Mouse (Mus musculus): ENCODE results near the gene Wfdc1.

The Wfdc1 gene

GRCm38 (mm10) chr8:119697163-119697562 lies 31.0 kb downstream of the Wfdc1 start:
- DNase-seq: no peak

GRCm38 (mm10) chr8:119698960-119699359 lies 32.8 kb downstream of the Wfdc1 start:
- DNase-seq: peak; percentile 40 to 74

- DNase-seq: no peak
These were observed 33.5 kb downstream of the Wfdc1 start, which contains the start of gene Atp2c2 for GRCm38 (mm10) chr8:119699549-119700134. Gene Atp2c2 (plus strand): TSS chr8:119700009.

GRCm38 (mm10) chr8:119702965-119703364 lies 36.8 kb downstream of the Wfdc1 start:
- no peak for DNase-seq

GRCm38 (mm10) chr8:119707146-119707545 lies 41.0 kb downstream of the Wfdc1 start:
- DNase-seq: no peak

GRCm38 (mm10) chr8:119708471-119708870 lies 42.3 kb downstream of the Wfdc1 start:
- DNase-seq: no peak

GRCm38 (mm10) chr8:119708878-119709702 lies 42.9 kb downstream of the Wfdc1 start:
- no peak for DNase-seq

- no peak for DNase-seq
These were observed 43.5 kb downstream of the Wfdc1 start for GRCm38 (mm10) chr8:119709703-119710093.

- DNase-seq: no peak
These were observed 46.1 kb downstream of the Wfdc1 start for GRCm38 (mm10) chr8:119712226-119712625.

- DNase-seq: no peak
These were observed 47.3 kb downstream of the Wfdc1 start for GRCm38 (mm10) chr8:119713421-119713820.

GRCm38 (mm10) chr8:119715221-119715620 lies 49.1 kb downstream of the Wfdc1 start:
- no peak for DNase-seq

GRCm38 (mm10) chr8:119716730-119717299 lies 50.6 kb downstream of the Wfdc1 start:
- no peak for DNase-seq

GRCm38 (mm10) chr8:119717765-119718164 lies 51.6 kb downstream of the Wfdc1 start:
- peak in 1 of 2 experiments; percentile 33 for DNase-seq

GRCm38 (mm10) chr8:119719011-119719501 lies 52.9 kb downstream of the Wfdc1 start:
- no peak for DNase-seq

- no peak for DNase-seq
These were observed 56.2 kb downstream of the Wfdc1 start for GRCm38 (mm10) chr8:119722348-119722747.

- no peak for DNase-seq
These were observed 57.5 kb downstream of the Wfdc1 start for GRCm38 (mm10) chr8:119723676-119724075.

- DNase-seq: no peak
These were observed 58.4 kb downstream of the Wfdc1 start for GRCm38 (mm10) chr8:119724596-119724995.

GRCm38 (mm10) chr8:119727093-119727492 lies 60.9 kb downstream of the Wfdc1 start:
- no peak for DNase-seq

GRCm38 (mm10) chr8:119728351-119728895 lies 62.3 kb downstream of the Wfdc1 start:
- no peak for DNase-seq

GRCm38 (mm10) chr8:119732072-119732471 lies 65.9 kb downstream of the Wfdc1 start:
- DNase-seq: no peak

- DNase-seq: no peak
These were observed 70.3 kb downstream of the Wfdc1 start for GRCm38 (mm10) chr8:119736348-119736917.

- DNase-seq: no peak
These were observed 71.1 kb downstream of the Wfdc1 start for GRCm38 (mm10) chr8:119737093-119737900.
